Mouse (Mus musculus): Measurements from ENCODE around the gene Zbtb16.

DNA sequence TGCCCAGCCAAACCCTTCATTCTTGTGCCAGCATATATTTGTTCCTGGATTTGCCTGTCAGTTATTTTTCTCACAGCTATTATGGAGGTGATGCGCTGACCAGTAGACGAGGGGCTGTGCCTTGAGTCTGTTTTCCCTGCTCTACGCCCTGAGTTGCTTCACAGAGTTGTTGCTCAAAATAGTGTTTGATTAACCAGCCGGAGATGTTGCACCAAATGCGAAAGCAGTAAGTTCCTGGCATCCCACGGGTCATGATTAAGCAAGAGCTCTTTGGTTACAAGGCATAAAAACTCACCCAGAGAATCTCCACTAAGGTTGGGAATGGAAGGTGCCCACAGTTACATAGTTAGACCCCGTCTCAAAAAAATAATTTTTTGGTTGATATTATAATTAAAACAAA, 229.9 kb downstream of the Zbtb16 start:
- no peak for TF ChIP-seq CTCF (IDR thresholded peaks at IDR 0.05; ENCODE audit: low read depth, low read length)
- no peak for TF ChIP-seq POLR2A (IDR thresholded peaks at IDR 0.05; ENCODE audit: extremely low read depth, insufficient read depth, low read length)
